Mouse (Mus musculus) stomach, embryonic 15.5 days (tissue): ENCODE data around the gene Dbt. TPM values are rescaled to one million over a fixed set of nuclear protein-coding genes. Genes with fewer than 3 reads are reported as not detected.

Experiments
- ATAC-seq: fragments of 200-750 bp; cut with Nextera tagmentation; 2 replicates; pipeline ENCODE4 v1.8.0; 2017; ENCODE audit warnings: low read depth, moderate number of reproducible peaks, moderate TSS enrichment; ENCODE audit not compliant: insufficient read depth, low FRiP score
- H3K27ac ChIP-seq: fragments of 300-500 bp; sonication (generic); 2 replicates; pipeline ENCODE4 v1.5.1; 2015; ENCODE audit warnings: mild to moderate bottlenecking, inconsistent platforms
- H3K27me3 ChIP-seq: fragments of 300-500 bp; sonication (generic); replicated peaks from 2 replicates; pipeline ENCODE4 v1.6.1; 2015; ENCODE audit warnings: inconsistent platforms
- H3K36me3 ChIP-seq: fragments of 300-500 bp; sonication (generic); 2 replicates; pipeline ENCODE4 v1.6.1; 2015; ENCODE audit warnings: inconsistent platforms
- H3K4me1 ChIP-seq: fragments of 300-500 bp; sonication (generic); 2 replicates; pipeline ENCODE4 v1.6.1; 2015; ENCODE audit warnings: inconsistent platforms
- H3K4me2 ChIP-seq: fragments of 300-500 bp; sonication (generic); 2 replicates; pipeline ENCODE4 v1.6.1; 2015; ENCODE audit warnings: mild to moderate bottlenecking, inconsistent platforms
- H3K4me3 ChIP-seq: fragments of 300-500 bp; sonication (generic); replicated peaks from 2 replicates; pipeline ENCODE4 v1.5.1; 2015; ENCODE audit warnings: inconsistent platforms
- H3K9ac ChIP-seq: fragments of 300-500 bp; sonication (generic); 2 replicates; pipeline ENCODE4 v1.6.1; 2015; ENCODE audit warnings: inconsistent platforms
- H3K9me3 ChIP-seq: fragments of 300-500 bp; sonication (generic); 2 replicates; pipeline ENCODE4 v1.6.1; 2016; ENCODE audit warnings: inconsistent platforms
- WGBS: fragments of 180-500 bp; shearing (Covaris S2); methylation state at CpG from one replicate; pipeline ENCODE4 v1.1.7; 2015; 5-methylcytosine and 5-hydroxymethylcytosine counted together
- polyA plus RNA-seq: library from polyadenylated mRNA; unstranded; fragments of >200 nt; fragmentation: Nextera tagmentation; extraction: Ambion mirVana; gene quantifications from 2 replicates; pipeline ENCODE4 v1.2.1, GENCODE M21; 2015

Gene Dbt
- polyA plus RNA-seq, 1 experiment from 2014 or later = 22.2 TPM

DNA sequence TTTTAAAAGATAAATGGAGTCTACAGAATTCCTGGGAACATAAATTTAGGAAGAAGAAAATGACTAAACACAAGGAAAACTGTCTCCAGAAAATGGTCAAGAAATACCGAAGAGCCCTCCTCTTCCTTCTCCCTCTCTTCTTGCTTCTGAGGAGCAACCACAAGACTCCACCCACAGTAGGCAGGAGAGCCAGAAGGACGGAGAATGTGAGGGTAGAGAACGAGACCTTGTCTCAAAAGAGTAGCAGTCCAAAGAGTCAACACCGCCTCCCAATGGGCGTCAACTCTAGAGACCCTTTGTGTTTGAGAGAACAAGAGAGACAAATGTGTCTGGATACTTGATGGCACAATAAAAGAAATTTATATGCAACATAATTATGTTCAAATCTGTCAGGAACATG is 19.2 kb upstream of the Dbt start:
- Histone ChIP-seq H3K27me3 (no peaks in the 10 kb centered on the region), H3K4me2 (no peak overlapping the region), H3K4me3 (no peak overlapping the region), H3K4me1 (no peaks in the 10 kb centered on the region), H3K9me3 (no peaks in the 10 kb centered on the region), H3K9ac (no peak overlapping the region), H3K36me3 (peaks cover 44% of the 10 kb centered on the region), H3K27ac (no peak overlapping the region)
- WGBS = 63% methylated on average over 5 of the region's 5 CpGs
- no peak for ATAC-seq

DNA sequence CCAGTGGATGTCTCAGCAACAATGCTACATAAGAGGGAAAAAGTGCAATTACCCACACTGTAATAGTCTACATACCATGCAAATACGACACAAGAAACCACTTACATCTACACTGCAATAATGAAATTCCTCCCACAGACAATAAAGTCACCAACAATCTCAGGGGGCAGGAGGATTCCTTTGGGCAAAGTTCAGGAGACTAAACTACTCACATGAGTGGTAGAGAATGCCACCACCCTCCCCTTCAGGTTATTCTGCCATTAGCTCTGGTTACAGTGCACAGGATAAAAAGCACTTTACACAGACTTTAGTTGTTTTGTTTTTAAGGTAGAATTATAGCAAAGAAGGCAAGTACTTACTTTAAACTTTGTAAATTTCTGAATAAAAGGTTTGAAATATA is 17.2 kb upstream of the Dbt start:
- Histone ChIP-seq H3K27ac (no peak overlapping the region), H3K27me3 (no peaks in the 10 kb centered on the region), H3K9ac (no peak overlapping the region), H3K4me1 (no peaks in the 10 kb centered on the region), H3K4me2 (no peak overlapping the region), H3K4me3 (no peak overlapping the region), H3K9me3 (no peaks in the 10 kb centered on the region), H3K36me3 (peaks cover 51% of the 10 kb centered on the region)
- no peak for ATAC-seq
- WGBS = 93% methylated on average over 1 of the region's 1 CpGs

DNA sequence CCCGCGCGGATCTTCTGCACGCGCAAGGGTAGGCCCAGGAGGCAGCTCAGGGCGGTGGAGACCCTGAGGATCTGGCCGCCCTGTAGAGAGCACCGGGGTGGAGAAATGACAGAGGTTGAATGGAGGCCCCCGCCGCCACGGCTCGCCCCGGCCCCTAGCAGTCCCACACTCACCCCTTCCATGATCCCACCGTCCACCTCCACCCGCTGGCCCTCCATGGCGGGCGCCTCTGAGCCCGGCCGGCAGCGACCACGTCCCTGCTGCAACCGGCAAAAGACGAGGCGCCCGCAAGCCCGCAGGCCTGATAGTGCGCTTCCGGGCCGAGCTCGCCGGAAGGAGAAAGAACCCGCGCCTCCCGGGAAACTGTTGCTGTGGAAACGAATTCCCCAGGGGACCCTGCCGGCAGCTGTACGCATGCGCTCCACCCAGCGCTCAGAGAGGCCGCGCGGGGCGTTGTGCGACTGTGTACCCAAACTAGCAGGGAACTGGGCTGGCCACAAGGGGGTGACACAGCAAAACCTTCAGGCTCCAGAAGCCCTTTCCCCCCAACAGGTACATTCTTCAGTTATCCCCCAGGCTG is 5.0 kb upstream of the Dbt start, which contains the start of gene Rtca:
Rtca (minus strand) TSS at position 437 of the 580 bp plus-strand sequence.
- Histone ChIP-seq H3K9ac (peak within 1 kb of the TSS; percentile 43), H3K27ac (0 out of 2 replicates have a peak within 1 kb of the TSS, but pooled peaks have one; percentile 31), H3K4me2 (peak within 1 kb of the TSS; percentile 61), H3K4me1 (peaks cover 12% of the 10 kb centered on the region), H3K27me3 (no peaks in the 10 kb centered on the region), H3K36me3 (peaks cover 11% of the 10 kb centered on the region), H3K9me3 (no peaks in the 10 kb centered on the region), H3K4me3 (peak within 1 kb of the TSS; percentile 63)
- WGBS = under 1% methylated on average over 44 of the region's 44 CpGs
- peak; percentile 95 for ATAC-seq

DNA sequence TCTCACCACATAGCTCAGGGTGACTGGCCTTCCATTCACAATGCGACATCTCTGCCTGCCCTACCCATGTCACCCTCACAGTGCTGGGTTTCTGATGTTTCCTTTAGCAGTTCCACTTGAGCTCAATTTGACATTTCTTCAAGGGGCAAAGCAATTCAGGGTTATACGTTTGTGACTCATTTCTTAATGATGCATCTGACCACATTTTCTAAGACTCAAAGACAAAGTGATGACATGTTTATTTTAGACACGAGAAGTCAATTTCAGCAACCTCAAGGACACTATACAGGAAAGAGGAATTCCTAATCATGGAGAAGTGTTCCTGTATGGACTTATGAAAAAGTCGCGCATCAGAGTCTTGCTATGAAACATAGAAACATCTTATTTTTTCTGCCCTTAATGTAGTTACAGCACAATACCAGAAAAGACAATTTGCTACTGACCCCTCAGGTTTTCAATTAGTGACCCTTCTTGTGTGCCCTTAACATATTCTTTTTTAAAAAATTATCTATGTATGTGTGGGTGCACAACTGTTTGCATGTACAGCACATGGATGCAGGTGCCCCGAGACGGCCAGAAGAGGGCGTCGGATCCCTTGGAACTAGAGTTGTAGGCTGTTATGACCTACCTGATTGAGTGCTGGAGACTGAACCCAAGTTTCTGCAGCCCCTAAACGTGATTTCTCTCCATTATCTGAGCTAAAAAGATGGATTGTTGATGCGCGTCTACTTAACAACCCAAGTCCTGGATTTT is 543 bp upstream of the Dbt start:
- H3K36me3 ChIP-seq = no peaks in the 10 kb centered on the region
- ATAC-seq = no peak

DNA sequence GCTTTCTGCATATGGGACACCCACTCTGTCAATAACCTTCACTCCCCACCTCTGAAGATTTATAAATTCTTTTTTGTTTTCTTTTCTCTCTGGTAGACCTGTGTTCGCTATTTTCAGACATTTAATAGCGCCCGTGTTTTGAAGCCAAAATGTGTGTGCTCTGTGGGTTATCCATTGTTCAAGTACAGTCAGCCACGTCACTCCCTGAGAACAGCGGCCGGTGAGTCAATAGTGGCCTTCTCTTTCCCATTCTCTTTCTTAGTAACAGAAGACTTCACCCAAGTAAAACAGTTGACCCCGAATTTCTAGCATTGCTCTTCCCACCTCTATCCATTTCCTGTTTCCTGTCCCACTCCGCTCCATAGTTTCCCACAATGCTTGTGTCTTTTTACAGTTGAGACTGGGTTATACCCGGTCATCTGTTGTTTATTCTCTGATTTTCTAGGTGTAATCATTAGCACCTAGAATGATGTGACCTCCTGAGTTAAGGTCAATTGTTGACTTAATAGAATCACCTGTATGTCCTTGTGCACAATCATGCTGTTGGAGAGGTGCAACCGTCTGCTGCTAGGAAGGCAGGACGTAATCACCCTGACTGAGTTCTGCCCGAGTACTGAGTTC is 7.4 kb downstream of the Dbt start:
- Histone ChIP-seq H3K4me2 (no peak overlapping the region), H3K9ac (no peak overlapping the region), H3K36me3 (0 out of 2 replicates have a peak, but pooled peaks cover 5% of the 10 kb centered on the region), H3K27ac (no peak overlapping the region; the same call in 1 of the 2 replicates), H3K9me3 (no peaks in the 10 kb centered on the region), H3K4me1 (no peaks in the 10 kb centered on the region), H3K4me3 (no peak overlapping the region), H3K27me3 (no peaks in the 10 kb centered on the region)
- 70% methylated on average over 12 of the region's 12 CpGs for WGBS
- no peak for ATAC-seq

More for the DNA sequence above, 543 bp upstream of the Dbt start:
- peaks cover 10% of the 10 kb centered on the region; the same call in 1 of the 2 replicates for H3K4me1 ChIP-seq
- no peak overlapping the region for H3K27ac ChIP-seq
- no peak overlapping the region for H3K9ac ChIP-seq
- H3K4me2 ChIP-seq = peak overlapping the region; percentile 72
- peak overlapping the region; percentile 70 for H3K4me3 ChIP-seq
- WGBS = 37% methylated on average over 12 of the region's 12 CpGs
- H3K9me3 ChIP-seq = no peaks in the 10 kb centered on the region
- no peaks in the 10 kb centered on the region for H3K27me3 ChIP-seq

DNA sequence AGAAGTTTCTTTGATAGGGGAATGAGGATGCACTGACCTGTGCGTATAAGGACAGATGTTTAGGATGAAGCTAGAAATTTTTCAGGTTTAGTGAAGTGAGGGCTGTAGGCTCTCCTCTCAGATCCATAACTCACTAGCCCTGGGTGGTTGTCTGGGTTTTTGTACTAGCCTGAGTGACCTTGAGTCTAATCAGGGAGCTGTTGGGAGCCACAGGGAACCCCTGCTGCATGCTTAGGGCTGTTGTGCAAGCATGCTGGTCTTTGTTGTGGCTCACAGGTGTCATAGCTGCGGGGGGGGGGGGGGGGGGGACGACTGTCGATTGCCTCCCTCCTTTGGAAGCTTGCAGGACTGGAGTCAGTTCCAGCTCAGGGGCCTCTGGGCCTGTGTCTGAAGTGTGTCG is 16.9 kb downstream of the Dbt start:
- H3K27ac ChIP-seq = no peak overlapping the region
- no peak overlapping the region for H3K4me3 ChIP-seq
- no peak overlapping the region for H3K9ac ChIP-seq
- no peaks in the 10 kb centered on the region for H3K9me3 ChIP-seq
- peak; percentile 47; the same call in 1 of the 2 replicates for ATAC-seq
- no peak overlapping the region for H3K4me2 ChIP-seq
- 41% methylated on average over 5 of the region's 5 CpGs for WGBS
- peaks cover 12% of the 10 kb centered on the region; the same call in 1 of the 2 replicates for H3K36me3 ChIP-seq
- no peaks in the 10 kb centered on the region for H3K27me3 ChIP-seq
- H3K4me1 ChIP-seq = no peaks in the 10 kb centered on the region; the same call in 1 of the 2 replicates

DNA sequence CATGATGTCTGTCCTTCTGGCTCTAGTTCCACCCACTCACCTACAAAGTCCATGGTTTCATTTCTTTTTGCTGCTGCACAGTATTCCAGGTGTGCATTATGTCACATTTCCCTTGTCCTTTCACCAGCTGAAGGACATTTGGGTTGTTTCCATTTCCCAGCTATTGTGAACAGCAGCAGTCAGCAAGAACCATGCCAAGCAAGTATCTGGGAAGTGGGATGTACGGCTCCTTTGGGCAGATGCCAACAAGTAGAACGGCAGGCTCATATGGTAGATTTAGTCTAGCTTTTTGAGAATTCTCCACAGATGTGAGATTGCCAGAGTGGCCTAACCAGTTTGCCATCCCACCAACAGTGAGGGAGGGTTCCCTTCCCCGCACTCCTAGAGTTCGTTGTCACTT is 18.0 kb downstream of the Dbt start:
- Histone ChIP-seq H3K9me3 (no peaks in the 10 kb centered on the region), H3K27me3 (no peaks in the 10 kb centered on the region), H3K4me3 (no peak overlapping the region), H3K36me3 (peaks cover 14% of the 10 kb centered on the region), H3K4me2 (no peak overlapping the region), H3K4me1 (no peaks in the 10 kb centered on the region; the same call in 1 of the 2 replicates), H3K9ac (no peak overlapping the region), H3K27ac (no peak overlapping the region)
- ATAC-seq = no peak; the same call in 1 of the 2 replicates
- 69% methylated on average over 4 of the region's 4 CpGs for WGBS

DNA sequence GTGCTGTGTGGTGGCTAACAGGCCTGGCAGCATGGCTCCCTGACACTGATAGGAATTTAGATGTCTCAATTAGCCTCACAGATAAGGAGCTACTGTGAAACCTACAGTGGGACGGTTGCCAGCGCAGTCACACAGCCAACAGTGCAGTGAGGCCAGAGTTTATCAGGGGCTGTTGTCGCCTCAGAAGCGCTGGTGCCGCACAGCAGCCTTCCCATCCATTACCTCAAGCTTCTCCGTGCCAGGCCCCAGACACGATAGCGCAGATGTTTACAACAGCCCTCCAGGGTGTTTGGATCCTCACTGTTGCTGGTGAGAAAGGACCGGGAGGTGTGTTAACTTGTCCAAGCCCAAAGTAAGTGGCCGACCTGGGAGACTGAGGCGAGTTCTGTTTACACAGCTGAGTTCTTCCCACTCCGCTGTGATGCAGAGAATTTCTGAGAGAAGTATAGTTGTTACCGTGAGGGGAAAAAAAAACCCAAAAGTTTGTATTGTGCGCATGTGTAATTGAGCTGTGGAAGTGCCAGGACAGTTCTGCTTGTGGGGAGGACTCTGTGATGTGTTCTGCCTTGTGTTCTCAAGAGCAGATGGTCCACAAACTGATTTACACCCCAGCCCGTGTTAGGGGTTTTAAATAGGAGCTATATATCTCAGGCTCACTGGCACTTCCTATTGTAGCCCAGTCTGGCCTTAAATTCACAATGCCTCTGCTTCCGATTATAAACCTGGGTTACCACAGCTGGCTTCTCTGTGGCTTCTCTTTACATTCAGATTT is 23.7 kb downstream of the Dbt start:
- peaks cover 21% of the 10 kb centered on the region for H3K36me3 ChIP-seq

DNA sequence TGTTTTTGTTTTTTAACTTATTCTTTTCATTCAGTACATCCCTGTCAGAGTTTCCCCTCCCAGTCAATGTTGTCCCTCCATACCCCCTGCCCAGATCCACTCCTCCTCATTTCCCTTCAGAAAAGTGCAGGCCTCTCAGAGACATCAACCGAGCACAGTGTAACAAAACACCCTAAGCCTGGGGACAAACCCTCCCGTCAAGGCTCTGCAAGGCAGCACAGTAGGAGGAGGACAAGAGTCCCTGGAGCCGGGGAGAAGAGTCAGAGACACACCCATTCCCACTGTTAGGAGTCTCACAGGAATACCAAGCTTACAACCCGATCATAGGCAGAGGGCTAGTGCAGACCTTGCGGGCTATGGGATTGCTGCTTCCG is 24.3 kb downstream of the Dbt start:
- Histone ChIP-seq H3K36me3 (peaks cover 22% of the 10 kb centered on the region), H3K27me3 (no peaks in the 10 kb centered on the region), H3K4me2 (no peak overlapping the region), H3K4me3 (no peak overlapping the region), H3K27ac (no peak overlapping the region), H3K9ac (no peak overlapping the region), H3K9me3 (no peaks in the 10 kb centered on the region), H3K4me1 (no peaks in the 10 kb centered on the region)
- 63% methylated on average over 6 of the region's 6 CpGs for WGBS
- no peak for ATAC-seq

More for the DNA sequence above, 23.7 kb downstream of the Dbt start:
- Histone ChIP-seq H3K4me3 (no peak overlapping the region), H3K9ac (no peak overlapping the region), H3K27me3 (no peaks in the 10 kb centered on the region), H3K27ac (peak overlapping the region; percentile 51; the same call in 1 of the 2 replicates), H3K4me2 (no peak overlapping the region), H3K9me3 (no peaks in the 10 kb centered on the region), H3K4me1 (no peaks in the 10 kb centered on the region)
- peak; percentile 78 for ATAC-seq
- 39% methylated on average over 16 of the region's 16 CpGs for WGBS

DNA sequence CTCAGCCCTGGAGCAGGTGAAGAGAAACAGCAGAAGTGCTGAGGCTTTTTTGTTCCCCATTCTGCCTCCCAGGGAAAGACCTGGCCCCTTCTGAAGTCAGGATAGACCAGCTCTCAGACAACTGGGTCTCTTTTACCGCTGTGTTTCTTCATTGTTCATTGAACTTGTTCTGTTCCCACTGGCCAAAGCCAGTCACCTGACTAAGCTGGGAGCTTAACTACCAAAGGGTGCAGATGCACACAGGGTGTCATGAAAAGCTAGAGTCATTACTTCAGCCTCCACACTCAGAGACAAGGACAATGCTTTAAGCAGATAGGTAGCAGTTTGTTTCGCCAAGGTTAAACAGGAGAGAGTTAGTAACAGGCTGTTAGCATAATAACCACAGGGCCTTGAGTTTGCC is 29.2 kb downstream of the Dbt start:
- Histone ChIP-seq H3K27me3 (no peaks in the 10 kb centered on the region), H3K9me3 (no peaks in the 10 kb centered on the region), H3K36me3 (peaks cover 20% of the 10 kb centered on the region), H3K9ac (no peak overlapping the region), H3K27ac (no peak overlapping the region), H3K4me1 (no peaks in the 10 kb centered on the region), H3K4me2 (no peak overlapping the region), H3K4me3 (no peak overlapping the region)
- 77% methylated on average over 2 of the region's 2 CpGs for WGBS
- ATAC-seq = no peak

DNA sequence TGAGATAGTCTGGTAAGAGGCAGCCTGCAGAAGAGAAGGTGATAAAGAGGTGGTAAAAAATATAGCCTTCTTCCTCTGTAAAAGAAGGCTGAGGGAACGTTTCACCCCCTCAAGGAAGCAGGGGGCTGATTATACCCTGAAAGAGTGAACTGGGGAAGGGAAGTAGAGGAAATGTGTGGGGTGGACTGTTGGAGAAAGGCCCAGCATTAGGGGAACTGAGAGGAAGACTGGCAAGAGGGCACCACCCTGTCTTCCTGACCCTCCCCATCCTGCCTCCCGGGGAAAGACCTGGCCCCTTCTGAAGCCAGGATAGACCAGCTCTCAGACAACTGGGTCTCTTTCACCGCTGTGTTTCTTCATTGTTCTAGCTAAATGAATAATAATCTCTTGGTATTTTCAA is 29.7 kb downstream of the Dbt start:
- no peak for ATAC-seq
- H3K9ac ChIP-seq = no peak overlapping the region
- WGBS = 73% methylated on average over 3 of the region's 3 CpGs

More for the DNA sequence above, 29.7 kb downstream of the Dbt start:
- H3K4me1 ChIP-seq = no peaks in the 10 kb centered on the region
- no peak overlapping the region for H3K4me2 ChIP-seq
- H3K27me3 ChIP-seq = no peaks in the 10 kb centered on the region
- H3K4me3 ChIP-seq = no peak overlapping the region
- no peak overlapping the region for H3K27ac ChIP-seq
- H3K36me3 ChIP-seq = peaks cover 20% of the 10 kb centered on the region
- H3K9me3 ChIP-seq = no peaks in the 10 kb centered on the region
